Mouse (Mus musculus): Measurements from ENCODE around the gene Sult6b1.
A peak's percentile ranks its signal among the peaks of the same experiment; 100 is the strongest.

Gene Sult6b1

GRCm38 (mm10) chr17:78885286-78886065, 21.3 kb downstream of the Sult6b1 start:
- peak; percentile 60 for DNase-seq (ENCODE audit: low read depth, low spot score)

DNA sequence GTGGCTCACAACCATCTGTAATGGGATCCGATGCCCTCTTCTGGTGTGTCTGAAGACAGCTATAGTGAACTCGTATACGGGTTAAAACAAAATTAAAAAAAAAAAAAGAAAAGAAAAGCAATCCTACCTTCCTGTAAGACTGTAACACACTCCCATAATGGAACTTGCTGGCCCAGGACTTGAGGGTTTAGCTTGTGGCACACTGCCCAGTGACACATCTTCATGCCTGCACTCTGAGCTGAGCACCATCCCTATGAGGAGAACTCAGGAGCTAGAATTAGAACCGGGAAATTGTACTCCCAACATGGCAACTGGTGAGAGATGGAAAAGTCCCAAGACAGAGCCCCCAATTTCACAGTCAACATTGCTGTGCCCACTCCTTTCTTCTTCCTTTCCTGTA, 23.5 kb downstream of the Sult6b1 start:
- DNase-seq (ENCODE audit: low read depth, low spot score), result no peak

DNA sequence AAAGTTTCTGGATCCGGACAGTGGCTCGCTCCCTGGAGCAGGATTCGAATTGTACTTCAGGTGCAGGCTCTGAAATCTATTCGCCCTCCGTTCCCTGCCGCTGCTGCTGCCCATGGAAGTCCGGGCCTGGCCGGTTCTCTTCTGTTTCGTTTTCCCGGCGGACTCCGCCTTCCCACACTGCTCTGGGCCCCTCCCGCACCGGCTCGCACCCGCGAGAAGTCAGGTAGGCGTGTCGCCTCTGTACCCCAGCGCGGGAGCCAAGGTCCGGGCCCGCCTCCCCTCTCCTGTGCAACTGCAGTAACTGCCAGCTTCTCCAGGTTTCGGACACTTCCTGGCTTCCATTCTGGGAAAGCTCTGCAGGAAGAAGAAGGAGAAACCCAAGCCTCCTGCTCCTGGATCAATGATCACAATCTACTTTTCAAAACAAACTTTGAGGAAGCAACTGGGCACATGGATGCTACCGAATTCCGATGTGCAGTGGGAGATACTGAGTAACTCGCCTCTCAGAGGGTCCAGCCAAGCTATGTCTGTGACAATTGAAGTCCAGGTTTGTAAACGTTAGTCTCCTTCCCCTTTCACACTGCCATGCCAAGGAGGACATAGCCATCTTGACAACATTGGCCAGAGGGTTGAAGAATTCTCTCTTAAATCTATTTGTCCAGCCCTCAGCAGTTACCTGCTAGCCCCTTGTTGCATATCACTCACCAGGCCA, 24.2 kb downstream of the Sult6b1 start, which contains the start of gene Eif2ak2:
Gene Eif2ak2 (minus strand): TSS at position 173 of the 712 bp plus-strand sequence.
- DNase-seq (ENCODE audit: low read depth, low spot score), result peak; percentile 87

- no peak for DNase-seq (ENCODE audit: low read depth, low spot score)
Measured at GRCm38 (mm10) chr17:78881878-78882304, 24.9 kb downstream of the Sult6b1 start.

DNA sequence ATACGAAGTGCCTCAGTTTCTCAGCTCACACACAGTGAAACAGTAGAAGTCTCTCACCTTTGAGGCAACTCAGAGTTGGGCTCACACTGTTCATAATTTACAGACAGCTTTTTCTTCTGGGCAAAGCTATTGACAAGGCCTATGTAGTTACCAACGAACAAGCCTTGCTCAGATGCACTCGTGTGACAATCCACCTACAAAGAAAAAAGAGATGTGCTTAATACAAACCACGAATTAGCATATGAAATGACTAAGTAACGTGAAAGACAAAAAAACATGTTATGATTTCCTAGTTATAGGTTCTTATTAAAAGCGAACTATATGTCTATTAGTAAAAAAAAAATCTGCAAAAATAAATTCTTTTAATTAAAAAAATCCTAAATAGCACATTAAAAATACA, 32.9 kb downstream of the Sult6b1 start:
- DNase-seq (ENCODE audit: low read depth, low spot score), result no peak

GRCm38 (mm10) chr17:78856243-78856642, 50.5 kb downstream of the Sult6b1 start:
- no peak for DNase-seq (ENCODE audit: low read depth, low spot score)

DNA sequence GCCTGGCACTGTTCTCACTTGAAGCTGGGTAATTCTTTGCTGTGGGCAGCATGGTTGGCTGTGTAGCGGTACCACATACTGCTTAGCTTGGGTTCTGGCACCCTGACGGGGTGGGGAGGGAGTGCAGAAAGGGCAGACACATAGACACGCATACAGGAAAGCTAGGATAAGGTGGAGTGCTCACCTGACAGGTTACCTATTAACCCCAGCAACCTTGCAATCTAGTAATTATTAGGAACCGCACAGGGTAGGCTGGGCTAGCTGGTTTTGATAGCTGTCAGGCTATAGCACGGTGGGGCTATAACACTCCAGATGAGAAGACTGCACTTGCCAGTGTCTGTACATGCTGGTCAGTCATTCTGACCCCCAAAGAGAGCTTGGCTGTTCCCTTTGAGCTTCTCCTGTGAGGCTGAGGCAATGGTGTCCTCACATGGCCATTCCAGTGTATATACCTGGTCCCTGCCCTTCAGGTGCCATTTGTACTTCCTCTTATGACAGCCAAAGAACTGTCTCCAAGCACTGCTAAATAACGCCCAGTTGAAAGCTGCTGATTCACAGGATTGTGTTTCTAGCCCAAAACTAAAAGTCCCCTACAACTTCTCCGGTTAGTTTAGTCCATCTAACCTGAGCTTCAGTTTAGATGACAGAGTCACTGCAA, 64.4 kb downstream of the Sult6b1 start:
- DNase-seq (ENCODE audit: low read depth, low spot score), result no peak

GRCm38 (mm10) chr17:78836056-78836455, 70.7 kb downstream of the Sult6b1 start:
- DNase-seq (ENCODE audit: low read depth, low spot score), result no peak

DNA sequence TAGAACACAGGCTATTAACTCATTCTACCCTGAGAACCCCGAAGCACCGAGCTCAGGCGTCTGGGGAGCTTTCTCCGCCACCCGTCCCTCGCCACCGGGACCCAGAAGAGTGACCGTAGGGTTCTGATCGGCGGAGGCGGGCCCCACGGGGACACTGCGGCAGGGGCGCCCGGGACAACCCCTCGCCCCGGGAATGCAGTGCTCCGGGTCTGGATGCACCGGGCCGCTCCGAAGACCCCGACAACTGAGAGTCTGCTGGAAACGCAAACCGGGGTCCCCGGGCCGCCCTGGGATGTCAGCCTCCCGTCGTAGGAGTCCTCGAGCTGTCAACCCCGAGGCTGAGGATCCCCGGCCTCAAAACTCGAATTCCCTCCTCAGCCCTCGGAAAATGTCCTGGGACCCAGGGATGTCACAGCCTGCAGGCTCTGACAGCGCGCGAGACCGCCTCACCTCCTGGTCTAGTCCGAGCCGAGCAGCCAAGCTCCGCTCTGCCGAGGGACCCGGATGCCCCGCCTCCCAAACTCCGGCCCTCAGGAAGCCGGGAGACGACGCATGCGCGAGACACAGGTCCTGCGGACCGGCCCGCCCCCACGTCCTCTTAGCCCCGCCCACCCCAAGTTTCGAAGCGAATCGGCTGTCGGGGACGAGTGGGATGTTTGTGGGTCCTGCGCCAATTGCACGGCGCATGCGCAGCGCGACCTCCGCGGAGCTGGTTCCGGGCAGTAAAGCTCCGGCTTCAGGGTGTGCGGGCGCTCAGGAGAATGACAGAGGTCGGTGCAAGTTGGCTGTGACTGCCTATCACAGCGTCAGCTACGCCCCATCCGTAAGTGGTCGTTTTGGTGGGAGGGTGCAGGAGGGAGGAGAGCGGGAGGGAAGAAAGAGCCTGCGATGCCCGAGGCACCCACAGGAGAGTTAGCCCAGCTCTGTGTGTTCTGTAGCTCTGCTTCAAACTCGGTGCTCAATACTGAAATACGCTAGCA, 71.6 kb downstream of the Sult6b1 start, which contains the start of the genes Heatr5b and Gpatch11:
Gene Heatr5b (minus strand): TSS at position 509 of the 980 bp plus-strand sequence.
Gene Gpatch11 (plus strand): TSS at position 712 of the 980 bp plus-strand sequence.
- peak; percentile 96 for DNase-seq (ENCODE audit: low read depth, low spot score)
